Mouse (Mus musculus) CH12.LX (cell line): ENCODE data around the gene Stc2. TPM values are rescaled to one million over a fixed set of nuclear protein-coding genes. Genes with fewer than 3 reads are reported as not detected.

Source experiments
- DNase-seq: peaks from one replicate; pipeline ENCODE4 v3.0.0-alpha.2; 2013; ENCODE audit errors: extremely low read depth
- H3K27ac ChIP-seq: 2 replicates; pipeline ENCODE4 v1.5.1; 2012; ENCODE audit warnings: low read depth, mild to moderate bottlenecking, control low read depth, moderate library complexity; ENCODE audit not compliant: insufficient read depth
- H3K27me3 ChIP-seq: replicated peaks from 2 replicates; pipeline ENCODE3; 2012; ENCODE audit warnings: inconsistent platforms
- H3K36me3 ChIP-seq, 2 experiments: replicated peaks in 1 of 2; 2 replicates each; pipeline versions ENCODE3 to v1.6.1; 2012; ENCODE audit warnings: inconsistent platforms in 1 of 2, low read length in 1 of 2, mild to moderate bottlenecking in 1 of 2, mixed read lengths in 1 of 2, moderate library complexity in 1 of 2; ENCODE audit not compliant: control insufficient read depth in 1 of 2, insufficient read depth in 1 of 2
- H3K4me1 ChIP-seq, 2 experiments: 2 replicates each; pipeline ENCODE4 v1.6.1; 2012; ENCODE audit warnings: inconsistent platforms in 1 of 2, moderate library complexity in 1 of 2; ENCODE audit not compliant: insufficient read depth in 2 of 2, control insufficient read depth in 1 of 2
- H3K4me2 ChIP-seq: 2 replicates; pipeline ENCODE4 v1.6.1; 2012; ENCODE audit warnings: low read depth, mild to moderate bottlenecking, control low read depth; ENCODE audit not compliant: poor library complexity, insufficient read depth, severe bottlenecking
- H3K4me3 ChIP-seq, 3 experiments: fragments of 150-350 bp in 1 of 3; sonication (generic) in 1 of 3; replicated peaks in 1 of 3; 2 replicates each; pipeline versions ENCODE3 to v1.5.1; 2011 to 2012; ENCODE audit warnings: low read depth in 2 of 3, low read length in 2 of 3, mild to moderate bottlenecking in 2 of 3, moderate library complexity in 2 of 3, control low read depth in 1 of 3, improper control_type of control experiment in 1 of 3, inconsistent platforms in 1 of 3, mixed read lengths in 1 of 3; ENCODE audit not compliant: poor library complexity in 1 of 3
- H3K79me2 ChIP-seq: replicated peaks from 2 replicates; pipeline ENCODE4 v1.6.1; 2012; ENCODE audit warnings: mild to moderate bottlenecking, moderate library complexity; ENCODE audit not compliant: control insufficient read depth, poor library complexity, insufficient read depth, severe bottlenecking; ENCODE audit errors: extremely low read depth
- H3K9ac ChIP-seq: 2 replicates; pipeline ENCODE4 v1.6.1; 2012; ENCODE audit warnings: low read depth, mild to moderate bottlenecking, control low read depth, moderate library complexity; ENCODE audit not compliant: insufficient read depth
- H3K9me3 ChIP-seq: replicated peaks from 2 replicates; pipeline ENCODE3; 2012; ENCODE audit warnings: low read length, inconsistent platforms, mixed read lengths
- CHD1 ChIP-seq: IDR thresholded peaks from 2 replicates; pipeline ENCODE4 v1.6.1; 2012; ENCODE audit warnings: low read depth, low read length, improper control_type of control experiment, inconsistent platforms
- CHD2 ChIP-seq: IDR thresholded peaks from 2 replicates; pipeline ENCODE4 v1.6.1; 2011; ENCODE audit warnings: low read length, improper control_type of control experiment
- E2F4 ChIP-seq: IDR thresholded peaks from 2 replicates; pipeline ENCODE4 v1.6.1; 2011; ENCODE audit warnings: low read depth, low read length, improper control_type of control experiment; ENCODE audit not compliant: insufficient replicate concordance
- ELF1 ChIP-seq: IDR thresholded peaks from 2 replicates; pipeline ENCODE4 v1.6.1; 2014; ENCODE audit warnings: low read depth, mild to moderate bottlenecking, inconsistent platforms, low read length, improper control_type of control experiment
- GABPA ChIP-seq: IDR thresholded peaks from 2 replicates; pipeline ENCODE4 v1.6.1; 2012; ENCODE audit warnings: low read depth, low read length, improper control_type of control experiment, inconsistent platforms; ENCODE audit not compliant: insufficient replicate concordance
- IRF4 ChIP-seq: IDR thresholded peaks from 2 replicates; pipeline ENCODE4 v1.6.1; 2014; ENCODE audit warnings: low read depth, mild to moderate bottlenecking, inconsistent platforms, low read length, improper control_type of control experiment
- MAX ChIP-seq: IDR thresholded peaks from 2 replicates; pipeline ENCODE4 v1.6.1; 2011; ENCODE audit warnings: low read length, improper control_type of control experiment
- MAZ ChIP-seq: IDR thresholded peaks from 2 replicates; pipeline ENCODE4 v1.6.1; 2012; ENCODE audit warnings: low read depth, mild to moderate bottlenecking, inconsistent platforms, low read length, improper control_type of control experiment, moderate library complexity
- MEF2A ChIP-seq: IDR thresholded peaks from 2 replicates; pipeline ENCODE4 v1.6.1; 2014; ENCODE audit warnings: low read depth, mild to moderate bottlenecking, inconsistent platforms, low read length, improper control_type of control experiment, borderline replicate concordance
- MYC ChIP-seq: IDR thresholded peaks from 2 replicates; pipeline ENCODE4 v1.6.1; 2011; ENCODE audit warnings: low read depth, mild to moderate bottlenecking, improper control_type of control experiment, low read length
- PAX5 ChIP-seq: IDR thresholded peaks from 2 replicates; pipeline ENCODE4 v1.6.1; 2012; ENCODE audit warnings: low read length, inconsistent platforms, mixed read lengths
- POLR2A ChIP-seq: IDR thresholded peaks from 2 replicates; pipeline ENCODE4 v1.6.1; 2011; ENCODE audit warnings: low read depth, mild to moderate bottlenecking, improper control_type of control experiment, low read length
- POLR2AphosphoS2 ChIP-seq: IDR thresholded peaks from 2 replicates; pipeline ENCODE4 v1.6.1; 2011; ENCODE audit warnings: low read depth, low read length, improper control_type of control experiment
- RAD21 ChIP-seq: IDR thresholded peaks from 2 replicates; pipeline ENCODE4 v1.6.1; 2011; ENCODE audit warnings: low read depth, mild to moderate bottlenecking, low read length, improper control_type of control experiment, moderate library complexity
- SIN3A ChIP-seq: IDR thresholded peaks from 2 replicates; pipeline ENCODE4 v1.6.1; 2012; ENCODE audit warnings: low read length, improper control_type of control experiment, inconsistent platforms
- SMC3 ChIP-seq: IDR thresholded peaks from 2 replicates; pipeline ENCODE4 v1.6.1; 2011; ENCODE audit warnings: low read depth, low read length, improper control_type of control experiment
- UBTF ChIP-seq: IDR thresholded peaks from 2 replicates; pipeline ENCODE4 v1.6.1; 2012; ENCODE audit warnings: low read depth, mild to moderate bottlenecking, inconsistent platforms, low read length, improper control_type of control experiment, moderate library complexity
- USF1 ChIP-seq: IDR thresholded peaks from 2 replicates; pipeline ENCODE4 v1.6.1; 2014; ENCODE audit warnings: low read depth, mild to moderate bottlenecking, inconsistent platforms, low read length, improper control_type of control experiment
- USF2 ChIP-seq: conservative IDR thresholded peaks from 2 replicates; pipeline ENCODE4 v1.6.1; 2011; ENCODE audit warnings: low read depth, low read length, improper control_type of control experiment
- ZC3H11A ChIP-seq: IDR thresholded peaks from 2 replicates; pipeline ENCODE4 v1.6.1; 2012; ENCODE audit warnings: low read depth, mild to moderate bottlenecking, inconsistent platforms, low read length, improper control_type of control experiment
- dilution Hi-C: fragments of 300-500 bp; cut with MboI; formaldehyde crosslinking; loops from 2 replicates; pipeline ENCODE4 v1.14.3; 2020; ENCODE audit warnings: low sequenced_read_pairs; ENCODE audit not compliant: extremely low pct_unique_long_range_greater_than_20kb, extremely low pct_ligation_motif_present
- in situ Hi-C: fragments of 300-500 bp; cut with MboI; formaldehyde crosslinking; loops from 3 replicates; pipeline ENCODE4 v1.14.3; 2019; ENCODE audit warnings: low sequenced_read_pairs, low pct_ligation_motif_present, low pct_unique_long_range_greater_than_20kb, mixed read lengths
- polyA plus RNA-seq: library from polyadenylated mRNA; unstranded; fragments of >175 nt; gene quantifications from 2 replicates; pipeline ENCODE4 v1.2.1, GENCODE M21; 2012; ENCODE audit warnings: low read depth; ENCODE audit not compliant: insufficient read length
- total RNA-seq, 2 experiments: library from RNA; depleted of rRNA; stranded (reverse); fragments of 300-350 nt in 1 of 2; fragments of >200 nt in 1 of 2; gene quantifications; 2 replicates each; pipeline ENCODE4 v1.2.3; 2012 to 2014

Stc2 gene
- total RNA-seq (2012; rRNA removed): not detected in 2 replicates
- total RNA-seq (2014; rRNA removed): not detected in 2 replicates
- not detected in 2 replicates for polyA plus RNA-seq

GRCm38 (mm10) chr11:31369648-31370286, at the start of gene Stc2:
Gene Stc2, minus strand, starts transcription at chr11:31370074.
- Histone ChIP-seq H3K4me1 (peaks cover 0 to 22% of the 10 kb centered on the region in 2 experiments; a peak in 2 of 4 replicates), H3K4me2 (no peak within 1 kb of the TSS), H3K79me2 (no peaks in the 10 kb centered on the region), H3K4me3 (no peak within 1 kb of the TSS), H3K9ac (no peak within 1 kb of the TSS), H3K27ac (no peak within 1 kb of the TSS), H3K9me3 (peaks cover 22% of the 10 kb centered on the region), H3K36me3 (no peaks in the 10 kb centered on the region), H3K27me3 (no peaks in the 10 kb centered on the region)
- in situ Hi-C loops: no loop called here
- TF ChIP-seq UBTF (no peak), RAD21 (no peak), IRF4 (no peak), MEF2A (no peak), CHD1 (no peak), MAX (no peak), E2F4 (no peak), USF1 (no peak), MYC (no peak), POLR2A (no peak), SIN3A (no peak), GABPA (no peak), ELF1 (no peak), SMC3 (no peak), PAX5 (no peak), USF2 (no peak), MAZ (no peak), ZC3H11A (no peak)
- dilution Hi-C loops: no loop called here
- no peak for DNase-seq

GRCm38 (mm10) chr11:31417071-31417470, 47.2 kb upstream of the Stc2 start:
- dilution Hi-C loops: no loop called here
- no peak overlapping the region for H3K27ac ChIP-seq
- TF ChIP-seq CHD1 (no peak), CHD2 (no peak), POLR2AphosphoS2 (no peak)
- no peak overlapping the region for H3K4me3 ChIP-seq
- no peaks in the 10 kb centered on the region for H3K27me3 ChIP-seq
- no peaks in the 10 kb centered on the region for H3K79me2 ChIP-seq
- no peaks in the 10 kb centered on the region for H3K36me3 ChIP-seq
- H3K4me2 ChIP-seq: no peak overlapping the region
- no peaks in the 10 kb centered on the region for H3K9me3 ChIP-seq
- no peak for DNase-seq
- in situ Hi-C loops: no loop called here
- H3K9ac ChIP-seq: no peak overlapping the region
- no peaks in the 10 kb centered on the region for H3K4me1 ChIP-seq
